ENCODE assay signal across 12 mouse cellular contexts in genomic region chr2:91904618-91905307, GRCm38 (mm10). TPM values are rescaled to one million over a fixed set of nuclear protein-coding genes. Genes with fewer than 3 reads are reported as not detected.
DNase-seq lines count a peak whose midpoint lies in the region; ATAC-seq lines count a peak whose summit lies in the region.
"Had no signal": no experiment of that assay in that cellular context is flagged by ENCODE, and none has a peak within 500 bp of the region (broad histone marks: within the 10 kb centered on the region; RNA-seq: fewer than 3 reads in every experiment).

No protein-coding gene starts in this region.

- 73% methylated on average over 5 of the region's 5 CpGs for WGBS in embryonic facial prominence, embryonic 15.5 days
- WGBS in hindbrain, embryonic 10.5 days = 80% methylated on average over 5 of the region's 5 CpGs
- 49% methylated on average over 5 of the region's 5 CpGs for WGBS in midbrain, embryonic 16.5 days

- peak overlapping the region; percentile 61 for H3K27ac ChIP-seq in embryonic facial prominence, embryonic 15.5 days (replicated peaks)
- H3K27ac ChIP-seq in hindbrain, embryonic 10.5 days = peak overlapping the region; percentile 60; the same call in 1 of the 2 replicates
- peak overlapping the region; percentile 36; the same call in 1 of the 2 replicates for H3K27ac ChIP-seq in midbrain, embryonic 16.5 days (ENCODE audit: low read length)

- H3K4me3 ChIP-seq in embryonic facial prominence, embryonic 15.5 days (replicated peaks) = no peak overlapping the region
- no peak overlapping the region for H3K4me3 ChIP-seq in hindbrain, embryonic 10.5 days
- no peak overlapping the region for H3K4me3 ChIP-seq in midbrain, embryonic 16.5 days (ENCODE audit: low read depth, low read length)

- H3K4me2 ChIP-seq in embryonic facial prominence, embryonic 15.5 days (replicated peaks) = no peak overlapping the region
- H3K4me2 ChIP-seq in midbrain, embryonic 16.5 days (ENCODE audit: low read length) = no peak overlapping the region

- H3K4me1 ChIP-seq in embryonic facial prominence, embryonic 15.5 days = 0 out of 2 replicates have a peak, but pooled peaks cover 8% of the 10 kb centered on the region
- H3K4me1 ChIP-seq in hindbrain, embryonic 10.5 days (replicated peaks) = peaks cover 7% of the 10 kb centered on the region; the same call in 1 of the 2 replicates
- H3K4me1 ChIP-seq in midbrain, embryonic 16.5 days (ENCODE audit: control insufficient read depth, insufficient read depth, low read length) = no peaks in the 10 kb centered on the region

- DNase-seq in layer of hippocampus, postnatal 10 days (ENCODE audit: low spot score in 2 of 2) = peak; percentile 39 to 42
- no peak for DNase-seq in layer of hippocampus, adult 9-11 months
- no peak for DNase-seq in hindbrain, embryonic 10.5 days (ENCODE audit: low spot score)
- no peak for DNase-seq in adrenal gland, postnatal 25 days
- DNase-seq in urinary bladder, postnatal 4 days (ENCODE audit: low spot score in 2 of 2) = no peak
- no peak for DNase-seq in testis, postnatal 10 days (ENCODE audit: low spot score)
- DNase-seq: heart, postnatal 14 days; kidney, postnatal 10 days; liver had no signal

- no peaks in the 10 kb centered on the region for H3K9me3 ChIP-seq in embryonic facial prominence, embryonic 15.5 days (replicated peaks)
- H3K9me3 ChIP-seq in hindbrain, embryonic 10.5 days = no peaks in the 10 kb centered on the region
- H3K9me3 ChIP-seq in midbrain, embryonic 16.5 days (replicated peaks; ENCODE audit: control insufficient read depth, low read length, poor library complexity, severe bottlenecking) = no peaks in the 10 kb centered on the region

- H3K36me3 ChIP-seq in embryonic facial prominence, embryonic 15.5 days = peaks cover 41% of the 10 kb centered on the region
- peaks cover 63% of the 10 kb centered on the region for H3K36me3 ChIP-seq in hindbrain, embryonic 10.5 days
- peaks cover 3% of the 10 kb centered on the region; the same call in 1 of the 2 replicates for H3K36me3 ChIP-seq in midbrain, embryonic 16.5 days (ENCODE audit: control insufficient read depth, insufficient read depth, low read length)

- peak; percentile 54; the same call in 1 of the 2 replicates for ATAC-seq in embryonic facial prominence, embryonic 15.5 days (ENCODE audit: insufficient number of reproducible peaks, low FRiP score, low TSS enrichment, low read depth)
- ATAC-seq in midbrain, embryonic 16.5 days = 0 out of 2 replicates have a peak, but pooled peaks have one; percentile 28

- no peaks in the 10 kb centered on the region for H3K27me3 ChIP-seq in embryonic facial prominence, embryonic 15.5 days
- H3K27me3 ChIP-seq in hindbrain, embryonic 10.5 days (ENCODE audit: insufficient read depth, poor library complexity, severe bottlenecking) = no peaks in the 10 kb centered on the region
- no peaks in the 10 kb centered on the region for H3K27me3 ChIP-seq in midbrain, embryonic 16.5 days (ENCODE audit: control insufficient read depth, insufficient read depth, low read depth, low read length)

- H3K9ac ChIP-seq in embryonic facial prominence, embryonic 15.5 days = no peak overlapping the region
- no peak overlapping the region for H3K9ac ChIP-seq in midbrain, embryonic 16.5 days (ENCODE audit: low read depth, low read length)

RNA-seq across cellular contexts. Expression of gene Chrm4, which starts 22.3 kb away (rescaled TPM):
- 10 to 100 TPM; 20.0 to 21.3 TPM for total RNA-seq in layer of hippocampus, postnatal 10 days (2021)
- 0.25 and 0.49 TPM in 2 replicates for polyA plus RNA-seq in embryonic facial prominence, embryonic 15.5 days (2015; fragmentation: Nextera tagmentation; extraction: Ambion mirVana)
- 0.48 and 0.95 TPM in 2 replicates for polyA plus RNA-seq in hindbrain, embryonic 10.5 days (2016; fragmentation: Nextera tagmentation; extraction: Ambion mirVana)
- polyA plus RNA-seq in midbrain, embryonic 16.5 days (2015; fragmentation: Nextera tagmentation; extraction: Ambion mirVana) = 0.33 and 0.34 TPM in 2 replicates
- total RNA-seq in adrenal gland, postnatal 25 days (2021) = 0.94 and 1.7 TPM in 2 replicates
- total RNA-seq: heart, postnatal 14 days; monocyte, adult 5-6 weeks had no signal

RNA-seq across cellular contexts. Expression of gene Mdk, which starts 27.3 kb away (rescaled TPM):
- total RNA-seq in layer of hippocampus, postnatal 10 days (2021) = 10 to 100 TPM; 44.3 to 49.4 TPM
- polyA plus RNA-seq in embryonic facial prominence, embryonic 15.5 days (2015; fragmentation: Nextera tagmentation; extraction: Ambion mirVana) = 879 and 898 TPM in 2 replicates
- 1,375 and 1,717 TPM in 2 replicates for polyA plus RNA-seq in hindbrain, embryonic 10.5 days (2016; fragmentation: Nextera tagmentation; extraction: Ambion mirVana)
- polyA plus RNA-seq in midbrain, embryonic 16.5 days (2015; fragmentation: Nextera tagmentation; extraction: Ambion mirVana) = 98.8 and 113 TPM in 2 replicates
- 3.5 and 5.8 TPM in 2 replicates for total RNA-seq in adrenal gland, postnatal 25 days (2021)
- total RNA-seq: monocyte, adult 5-6 weeks had no signal

RNA-seq across cellular contexts. Expression of gene Gm9821, which starts 40.7 kb away (rescaled TPM):
- not detected for total RNA-seq in layer of hippocampus, postnatal 10 days (2021)
- 0.67 and 0.79 TPM in 2 replicates for polyA plus RNA-seq in embryonic facial prominence, embryonic 15.5 days (2015; fragmentation: Nextera tagmentation; extraction: Ambion mirVana)
- polyA plus RNA-seq in hindbrain, embryonic 10.5 days (2016; fragmentation: Nextera tagmentation; extraction: Ambion mirVana) = 0.18 and 0.25 TPM in 2 replicates
- 0.11 TPM in 1 of 2 replicates, not detected in the other for polyA plus RNA-seq in midbrain, embryonic 16.5 days (2015; fragmentation: Nextera tagmentation; extraction: Ambion mirVana)
- not detected in 2 replicates for total RNA-seq in adrenal gland, postnatal 25 days (2021)
- total RNA-seq: heart, postnatal 14 days had no signal

Comparison
In these comparisons a context has a peak if more than half of its experiments do, and no peak if none do; other contexts are left out.
1. DNase-seq: peak in layer of hippocampus, postnatal 10 days (2 of 2); none in layer of hippocampus, adult 9-11 months (single experiment), hindbrain, embryonic 10.5 days (single experiment), adrenal gland, postnatal 25 days (single experiment), urinary bladder, postnatal 4 days (0 of 2) and testis, postnatal 10 days (single experiment).
2. Peak in every context shown above with its lines, with median percentiles within 50 percentile points of each other: H3K27ac ChIP-seq.